Mouse (Mus musculus) ovary, adult 18-20 months (tissue): ENCODE measurements at regions not wholly inside any gene's neighbourhood (a gene's known extent, or its start where the extent isn't known, plus 50 kb on each side); places are given as distances from the start of the nearest gene placed in this dataset.

Source experiments
- DNase-seq: peaks from one replicate; pipeline ENCODE4 v3.0.0; 2022; ENCODE audit warnings: low spot score, mixed read lengths

GRCm38 (mm10) chr11:112592411-112593020, 189.5 kb upstream of the Sox9 start:
- no peak for DNase-seq

DNA sequence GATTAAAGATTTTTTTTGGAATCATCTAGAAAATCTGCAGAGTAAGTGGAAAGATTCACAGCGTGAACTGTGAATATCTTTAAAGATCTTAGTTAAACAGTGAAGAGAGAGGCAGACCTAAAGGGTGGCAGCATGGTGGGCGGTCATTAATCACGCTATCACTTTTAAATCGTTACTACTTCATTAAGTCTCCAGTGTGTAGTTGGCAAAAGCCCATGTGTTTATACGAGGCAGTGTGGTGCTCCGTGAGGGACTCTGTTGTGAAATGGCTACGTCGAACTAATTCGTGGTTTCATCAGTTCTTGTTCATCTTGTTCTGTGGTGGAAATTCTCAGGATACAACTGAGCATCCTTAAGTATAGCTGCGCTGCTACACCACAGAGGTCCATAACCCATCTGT, 188.2 kb upstream of the Sox9 start:
- DNase-seq, result no peak

- no peak for DNase-seq
Measured at GRCm38 (mm10) chr11:112607359-112607758, 174.7 kb upstream of the Sox9 start.

DNA sequence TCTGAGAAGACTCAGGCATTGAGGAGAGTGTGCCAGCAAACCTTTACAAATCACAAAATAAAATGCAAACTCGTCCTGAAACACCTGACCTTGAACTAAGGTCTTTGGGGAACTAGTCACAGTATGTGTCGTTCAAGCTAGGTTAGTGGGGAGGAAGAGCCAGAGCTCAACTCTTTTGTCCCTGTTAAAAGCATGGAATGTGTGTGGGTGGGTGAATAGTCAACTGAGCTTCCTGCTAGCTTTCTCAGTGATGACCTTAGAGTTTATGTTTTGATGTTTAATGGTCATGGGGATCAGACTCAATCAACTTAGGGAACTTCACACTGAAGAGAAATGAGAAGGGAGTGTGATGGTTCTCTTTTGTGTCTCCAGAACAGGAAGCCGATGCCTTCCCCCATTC, 172.7 kb upstream of the Sox9 start:
- no peak for DNase-seq

GRCm38 (mm10) chr11:112611073-112611472, 171.0 kb upstream of the Sox9 start:
- DNase-seq, result no peak

DNA sequence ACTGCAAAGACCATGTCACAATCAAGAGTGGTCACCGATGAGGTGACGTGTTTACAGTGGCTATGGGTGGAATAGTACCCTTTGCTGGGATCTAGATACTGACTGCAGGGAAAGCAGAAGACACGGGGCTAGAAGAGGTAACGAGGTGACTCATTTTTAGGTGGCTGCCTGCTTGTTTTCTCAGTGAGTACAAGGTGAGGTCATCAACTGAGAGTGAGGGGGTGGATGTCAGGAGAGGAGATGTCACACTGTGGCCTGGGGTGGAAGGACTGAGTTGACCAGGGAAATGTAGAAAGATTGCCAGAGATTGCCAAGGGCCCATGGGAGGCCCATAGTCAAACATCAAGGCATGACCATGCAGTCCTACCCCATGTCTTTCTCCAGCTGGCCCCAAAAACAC, 166.4 kb upstream of the Sox9 start:
- no peak for DNase-seq

DNA sequence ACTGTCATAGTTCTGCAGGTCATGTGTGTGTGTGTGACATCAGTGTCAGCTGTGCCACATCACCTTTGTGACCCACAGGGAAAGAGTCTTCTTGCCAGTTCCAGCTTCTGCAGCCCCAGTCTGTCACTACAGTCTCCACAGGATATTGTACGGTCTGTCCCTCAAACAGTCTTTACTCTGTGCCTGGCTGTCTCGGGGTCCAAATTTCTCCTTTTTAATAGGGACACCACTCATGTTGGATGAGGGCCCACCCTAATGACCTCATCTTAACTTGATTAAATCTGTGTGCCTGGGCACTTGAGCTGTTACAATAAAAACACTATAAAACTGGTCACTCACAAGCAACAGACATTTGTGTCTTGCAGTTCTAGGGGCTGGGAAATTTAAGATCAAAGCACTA, 165.1 kb upstream of the Sox9 start:
- no peak for DNase-seq

GRCm38 (mm10) chr11:112620916-112621315, 161.1 kb upstream of the Sox9 start:
- DNase-seq, result peak; percentile 11

DNA sequence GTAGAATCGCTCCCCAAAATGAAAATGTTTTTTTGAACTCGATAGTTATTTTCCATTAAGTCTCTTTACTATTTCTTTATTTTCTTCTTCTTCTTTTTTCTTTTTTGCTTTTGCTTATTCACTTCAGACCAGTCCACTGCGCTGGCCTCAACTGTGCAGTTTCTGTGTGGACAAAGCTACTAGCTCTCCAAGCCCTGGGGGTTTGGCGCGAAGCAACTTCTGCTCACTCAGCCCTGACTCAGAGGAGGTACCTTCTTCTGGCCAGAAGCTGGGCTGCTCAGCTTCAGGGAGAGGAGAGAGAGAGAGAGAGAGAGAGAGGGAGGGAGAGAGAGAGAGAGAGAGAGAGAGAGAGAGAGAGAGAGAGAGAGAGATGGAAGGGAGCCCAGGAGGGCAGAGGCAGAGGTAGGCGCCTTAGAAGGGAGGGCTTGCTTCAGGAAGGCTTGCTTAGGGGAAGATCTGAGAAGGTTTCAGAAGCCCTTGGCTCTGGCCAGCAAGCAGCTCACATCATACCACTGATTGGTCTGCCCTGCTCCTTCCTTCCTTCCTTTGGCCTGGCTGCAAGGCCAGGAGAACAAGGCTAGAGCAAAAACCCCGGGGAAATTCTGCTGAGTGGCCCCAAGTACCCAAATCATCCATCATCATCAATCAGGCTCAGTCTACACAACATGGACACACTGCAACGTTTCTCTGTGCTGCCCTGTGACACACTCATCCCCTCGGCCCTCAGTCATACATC, 160.5 kb upstream of the Sox9 start:
- no peak for DNase-seq

DNA sequence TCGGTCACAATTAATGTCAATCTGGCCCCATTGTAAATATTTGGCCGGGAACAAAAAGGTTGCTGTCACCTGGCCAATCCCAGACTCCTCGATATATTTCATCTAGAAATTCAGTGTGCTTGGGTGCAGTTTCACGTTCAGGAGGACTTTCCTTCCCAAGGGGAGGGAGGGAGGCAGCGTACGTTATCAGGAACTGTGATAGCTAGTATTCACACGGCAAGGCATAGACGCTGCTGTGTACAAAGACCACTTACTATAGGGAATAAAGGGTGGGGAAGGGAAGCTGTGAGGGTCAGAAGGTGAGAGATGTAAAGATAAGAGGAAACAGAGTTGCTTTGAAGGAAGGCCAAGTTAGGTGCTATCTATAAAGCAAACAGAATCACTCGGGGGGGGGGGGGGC, 132.7 kb upstream of the Sox9 start:
- no peak for DNase-seq

DNA sequence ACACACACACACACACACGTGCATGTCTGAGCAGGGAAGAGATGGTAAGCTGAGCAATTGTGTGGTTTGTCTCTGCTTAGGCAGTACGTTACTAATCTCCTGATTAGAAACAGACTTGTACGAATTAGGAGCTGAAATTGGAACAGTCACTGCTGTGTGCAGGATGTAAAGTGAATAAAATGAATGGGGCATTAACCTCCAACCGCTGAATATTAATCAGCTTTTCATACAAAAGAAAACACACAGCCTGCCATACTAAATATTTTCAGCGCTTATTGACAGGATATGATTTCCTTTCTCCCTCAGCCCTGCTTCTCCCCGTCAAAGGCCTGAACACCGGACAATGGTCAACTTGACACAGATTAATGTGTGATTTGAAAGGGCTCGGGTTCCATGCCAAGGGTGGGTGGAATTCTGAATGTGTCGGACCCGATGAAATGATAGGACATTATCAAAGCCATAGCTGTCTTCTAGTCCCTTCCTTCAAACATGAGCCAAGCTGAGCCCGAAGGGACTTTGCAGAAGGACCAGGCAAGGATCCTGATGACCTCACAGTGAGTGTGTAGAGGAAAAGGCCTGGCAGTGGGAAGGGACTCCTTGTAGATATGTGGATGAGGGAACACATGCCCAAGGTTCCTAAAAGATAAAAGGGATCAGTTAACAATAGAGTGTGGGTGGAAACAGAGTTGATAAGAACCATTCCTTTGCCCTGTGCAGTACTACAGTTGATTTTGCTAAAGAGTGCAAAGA, 124.4 kb upstream of the Sox9 start:
- no peak for DNase-seq

GRCm38 (mm10) chr11:112659911-112660310, 122.1 kb upstream of the Sox9 start:
- no peak for DNase-seq

DNA sequence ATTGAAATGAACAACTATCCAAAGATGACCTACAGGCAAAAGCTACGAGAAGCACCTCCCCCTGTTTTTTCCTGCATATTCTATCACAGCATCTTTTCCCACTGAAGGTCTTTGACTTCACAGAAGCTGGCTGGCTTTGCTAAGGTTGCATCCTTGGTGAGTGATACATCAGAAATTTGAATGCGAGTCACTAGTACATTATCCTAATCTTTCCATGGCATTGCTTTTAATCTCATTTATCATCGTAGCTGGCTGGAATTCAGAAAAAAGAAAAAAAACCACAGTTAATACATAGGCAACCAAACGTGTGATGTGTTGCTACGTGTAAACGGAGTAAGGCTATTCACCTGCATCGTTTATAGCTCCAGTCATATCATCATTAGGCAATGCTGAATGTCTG, 120.6 kb upstream of the Sox9 start:
- DNase-seq, result no peak

GRCm38 (mm10) chr11:112667311-112667710, 114.7 kb upstream of the Sox9 start:
- no peak for DNase-seq

GRCm38 (mm10) chr11:112672086-112672485, 109.9 kb upstream of the Sox9 start:
- no peak for DNase-seq

- DNase-seq, result no peak
Measured at GRCm38 (mm10) chr11:112690047-112690446, 92.0 kb upstream of the Sox9 start.

DNA sequence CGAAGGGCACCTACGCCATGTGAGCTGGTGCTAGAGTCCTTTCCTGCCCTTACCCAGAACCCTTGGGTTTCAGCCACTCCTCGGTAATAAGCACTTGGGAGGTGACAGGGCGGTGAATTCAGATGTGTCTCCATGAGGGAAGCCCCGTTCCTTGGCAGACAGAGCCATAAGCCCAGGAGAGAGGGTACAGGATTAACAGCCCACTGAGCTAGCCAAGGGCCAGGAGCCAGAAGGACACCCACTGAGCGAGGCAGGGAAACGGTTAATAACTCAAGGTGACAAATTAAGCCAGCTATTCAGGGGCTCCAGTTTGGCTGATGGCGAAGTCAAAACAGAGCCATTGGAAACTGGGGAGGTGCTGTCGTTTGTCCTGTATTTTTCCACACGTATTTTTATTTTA, 75.9 kb upstream of the Sox9 start:
- no peak for DNase-seq

- DNase-seq, result no peak
Measured at GRCm38 (mm10) chr11:112708119-112708730, 73.8 kb upstream of the Sox9 start.

DNA sequence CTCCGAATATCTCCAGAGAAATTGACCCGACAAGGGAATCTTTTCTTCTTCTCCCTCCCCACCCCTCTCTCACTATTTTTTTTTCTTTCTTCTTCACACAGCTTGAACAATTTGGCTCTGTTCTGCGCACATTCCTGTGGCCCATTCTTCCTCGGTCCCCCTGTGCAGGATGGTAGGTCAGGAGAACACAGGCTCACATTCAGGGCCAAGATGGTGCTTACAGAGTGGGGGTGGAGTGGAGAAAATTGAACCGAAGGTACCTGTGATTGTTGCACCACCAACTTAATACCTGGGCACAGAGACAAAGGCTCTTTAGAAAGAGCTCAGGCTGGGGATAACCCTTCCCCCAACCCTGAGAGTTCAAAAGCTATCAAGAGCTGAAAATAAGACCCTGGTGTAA, 70.4 kb upstream of the Sox9 start:
- DNase-seq, result no peak

GRCm38 (mm10) chr11:112718547-112718946, 63.5 kb upstream of the Sox9 start:
- DNase-seq, result no peak

DNA sequence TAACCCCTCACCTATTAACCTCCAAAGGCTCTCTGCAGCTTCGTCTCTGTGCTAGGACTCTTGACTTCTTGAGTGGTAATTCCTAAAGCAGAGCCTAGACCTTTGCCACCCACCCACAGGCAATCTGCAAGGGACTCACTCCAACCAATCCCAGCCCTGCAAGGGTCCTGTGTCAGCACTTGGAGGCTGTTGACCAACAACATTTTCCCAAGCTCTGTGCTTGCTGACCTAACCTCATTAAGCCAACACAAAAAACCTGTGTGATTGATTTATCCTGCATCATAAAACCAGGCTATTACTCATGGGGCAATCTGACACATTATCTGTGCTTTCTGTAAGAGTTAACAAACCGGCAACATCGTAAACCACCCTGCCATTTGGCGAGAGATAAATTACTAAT, 61.4 kb upstream of the Sox9 start:
- no peak for DNase-seq

DNA sequence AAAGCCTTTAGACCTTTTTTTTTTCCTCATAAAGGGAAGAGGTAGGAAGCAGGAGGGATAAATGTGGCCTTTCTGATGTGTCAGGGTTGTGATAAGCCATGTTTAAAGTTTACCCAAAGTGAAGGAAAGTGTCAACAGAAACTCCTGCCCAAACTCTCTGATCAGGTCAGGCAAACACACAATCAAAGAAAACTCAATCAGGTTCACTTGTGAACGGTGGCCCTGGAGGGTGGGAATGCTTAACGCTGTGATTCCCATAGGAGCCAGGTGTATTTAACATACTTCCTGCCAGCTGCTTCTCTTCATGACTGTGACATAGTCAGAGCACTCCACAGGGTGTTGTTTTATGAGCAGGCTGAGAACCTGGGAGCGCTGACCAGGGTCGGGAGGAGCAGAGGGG, 59.1 kb upstream of the Sox9 start:
- no peak for DNase-seq
